Mouse (Mus musculus) frontal cortex, postnatal 25 days (tissue): Measurements from ENCODE around the gene Stmn1.
"Not testable (repeated sequence)": the region's sequence is repeated elsewhere in the genome, so short reads cannot be mapped to it uniquely, and the experiment has no call there.

Source experiments
- DNase-seq, 2 experiments: peaks; one replicate each; pipeline ENCODE4 v3.0.0; 2022; ENCODE audit warnings: low spot score in 2 of 2

Gene Stmn1

DNA sequence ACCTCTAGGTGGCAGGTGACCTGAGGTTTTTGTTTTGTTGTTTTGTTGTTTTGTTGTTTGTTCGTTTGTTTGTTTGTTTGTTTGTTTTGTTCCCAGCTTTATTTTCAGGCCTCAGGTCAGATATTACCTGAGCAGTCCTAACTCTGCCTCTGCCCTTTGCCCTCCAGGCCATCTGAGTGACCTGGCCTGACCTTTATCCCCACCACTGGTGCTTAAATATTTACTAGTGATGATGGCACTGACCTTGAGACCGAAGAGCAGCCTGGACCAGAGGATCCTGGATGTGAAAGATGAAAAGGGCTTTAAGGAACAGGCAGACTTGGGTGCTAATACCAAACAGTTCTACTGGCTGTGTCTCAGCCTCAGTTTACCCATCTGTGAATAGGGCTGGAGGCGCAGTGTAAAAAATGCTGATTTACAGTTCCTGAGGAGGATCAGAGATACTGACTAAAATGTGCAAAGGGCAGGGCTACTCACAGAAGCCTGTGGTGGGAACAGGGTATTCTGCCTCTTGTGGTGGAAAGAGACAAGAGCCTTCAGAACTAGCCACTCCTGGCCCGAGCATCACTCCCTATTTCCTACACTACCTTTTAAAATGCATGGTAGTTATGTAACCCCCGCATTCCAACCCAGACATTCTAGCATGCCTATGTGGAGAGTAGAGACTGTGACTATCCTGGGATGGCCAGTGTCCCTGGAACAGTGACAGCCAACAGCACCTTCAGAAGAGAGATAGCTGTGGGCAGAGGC is 17.2 kb downstream of the Stmn1 start:
- no peak for DNase-seq

DNA sequence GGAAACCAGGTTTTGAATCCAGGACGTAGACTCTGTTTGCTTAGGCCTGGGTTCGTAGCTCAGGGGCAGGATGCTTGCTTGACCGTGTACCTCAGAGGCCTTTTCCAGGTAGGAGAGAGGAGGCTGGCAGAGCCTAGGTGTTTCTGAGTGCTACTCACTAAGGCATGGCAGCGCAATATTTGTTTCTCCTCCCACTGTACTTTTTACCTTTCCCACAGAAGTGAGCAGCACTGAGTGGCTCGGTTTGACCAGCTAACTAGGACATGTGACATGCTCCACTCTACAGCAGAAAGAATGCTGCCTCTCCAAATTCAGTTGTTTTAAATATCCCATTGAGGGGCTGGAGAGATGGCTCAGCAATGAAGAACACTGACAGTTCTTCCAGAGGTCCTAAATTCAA is 20.1 kb downstream of the Stmn1 start:
- no peak for DNase-seq

DNA sequence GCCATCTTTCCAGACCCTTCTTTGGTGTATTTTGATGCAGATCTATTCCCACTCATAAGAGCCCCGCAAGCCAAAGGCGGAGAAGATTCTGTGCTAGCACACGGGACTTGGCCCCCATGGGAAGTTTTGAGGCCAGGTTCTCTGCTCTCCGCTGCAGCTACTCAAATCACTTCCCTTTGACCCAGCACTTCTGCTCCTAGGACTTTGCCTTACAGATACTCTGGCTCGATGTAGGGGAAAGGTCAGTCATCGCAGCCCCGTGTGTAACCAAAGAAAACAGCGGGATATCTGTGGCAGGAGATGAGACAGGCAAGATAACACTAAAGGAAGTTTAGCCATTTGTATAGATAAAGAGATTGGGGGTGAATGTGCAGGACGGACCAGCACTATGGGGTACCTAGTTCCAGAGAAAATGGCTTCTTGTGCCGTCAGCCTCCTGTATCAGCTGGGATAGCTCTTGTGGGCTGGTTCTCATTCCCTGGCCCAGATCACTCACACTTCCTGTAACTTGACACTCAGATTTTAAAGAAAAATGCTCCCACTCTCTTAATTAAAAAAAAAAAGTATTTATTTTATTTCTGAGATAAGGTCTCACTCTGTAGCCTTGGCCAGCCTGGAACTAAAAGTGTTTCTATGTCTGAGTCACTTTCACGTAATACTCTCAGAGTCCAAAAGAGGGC is 22.0 kb downstream of the Stmn1 start:
- DNase-seq: no peak

DNA sequence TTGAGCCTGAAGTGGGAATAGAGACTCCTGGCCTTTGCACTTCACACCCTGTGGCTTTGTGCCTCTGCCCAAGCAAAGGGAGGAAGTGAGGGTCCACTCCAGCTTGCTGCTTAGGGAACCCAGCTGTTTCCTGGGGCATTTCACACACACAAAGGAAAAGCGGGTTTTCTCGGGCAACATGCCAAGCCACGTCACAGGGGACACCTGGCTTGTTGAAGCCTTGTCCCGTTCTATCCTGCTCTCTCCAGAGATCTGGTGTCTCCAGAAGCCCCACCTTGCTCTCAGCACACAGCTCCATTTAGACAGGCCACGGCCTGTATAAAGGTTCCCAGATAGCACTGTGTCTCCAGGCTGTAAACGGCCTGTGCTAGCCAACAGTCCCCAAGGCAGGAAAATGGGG is 23.6 kb downstream of the Stmn1 start:
- no peak for DNase-seq

DNA sequence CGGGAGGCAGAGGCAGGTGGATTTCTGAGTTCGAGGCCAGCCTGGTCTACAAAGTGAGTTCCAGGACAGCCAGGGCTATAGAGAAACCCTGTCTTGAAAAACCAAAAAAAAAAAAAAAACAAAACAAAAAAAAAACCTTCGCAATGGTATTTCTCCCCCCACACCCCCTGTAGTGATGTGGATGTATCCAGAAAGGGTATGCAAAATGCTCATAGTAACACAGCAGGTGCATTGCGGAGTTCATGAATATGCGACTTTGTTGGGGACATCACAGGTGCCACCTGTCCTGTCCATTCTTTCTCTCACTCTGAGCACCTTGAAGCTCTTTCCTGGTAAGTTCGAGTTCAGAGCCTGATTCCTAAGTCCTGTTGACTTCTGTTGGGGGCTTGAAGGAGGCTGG is 26.0 kb downstream of the Stmn1 start:
- DNase-seq: not testable (repeated sequence)

DNA sequence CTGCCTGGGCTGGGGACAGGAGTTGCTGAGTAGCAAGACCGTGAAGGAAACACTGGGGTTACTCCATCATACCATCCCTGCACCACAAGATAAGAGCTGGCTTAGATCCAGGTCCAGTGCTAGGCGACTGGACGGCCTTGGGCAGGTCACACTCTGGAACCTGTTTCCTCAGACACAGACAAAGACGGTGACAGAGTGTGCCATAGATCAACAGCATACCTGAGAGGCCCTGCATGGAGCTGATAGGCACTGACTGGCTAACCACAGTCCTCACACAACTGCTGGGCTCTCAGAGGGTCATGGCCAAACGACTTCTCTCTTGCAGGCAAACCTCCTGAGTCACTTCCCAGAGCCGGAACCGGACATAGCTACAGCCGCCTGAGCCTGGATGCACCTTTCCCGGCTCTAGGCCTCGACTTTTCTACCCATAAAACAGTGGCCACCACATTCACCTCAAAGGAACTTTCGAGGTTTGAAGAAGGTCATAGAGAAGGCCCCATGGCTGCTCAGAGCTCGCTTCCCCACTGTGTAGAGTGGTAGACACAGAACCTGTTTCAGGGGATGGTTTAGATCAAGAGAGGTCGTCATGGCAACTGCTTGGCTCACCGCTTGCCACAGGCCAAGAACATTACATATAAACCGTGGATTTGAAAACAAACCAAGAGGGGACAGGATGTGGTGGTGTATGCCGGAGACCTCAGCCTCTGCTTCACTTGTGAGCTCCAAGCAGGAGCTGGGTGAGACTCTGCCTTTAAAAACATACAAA is 26.8 kb downstream of the Stmn1 start:
- DNase-seq: no peak

DNA sequence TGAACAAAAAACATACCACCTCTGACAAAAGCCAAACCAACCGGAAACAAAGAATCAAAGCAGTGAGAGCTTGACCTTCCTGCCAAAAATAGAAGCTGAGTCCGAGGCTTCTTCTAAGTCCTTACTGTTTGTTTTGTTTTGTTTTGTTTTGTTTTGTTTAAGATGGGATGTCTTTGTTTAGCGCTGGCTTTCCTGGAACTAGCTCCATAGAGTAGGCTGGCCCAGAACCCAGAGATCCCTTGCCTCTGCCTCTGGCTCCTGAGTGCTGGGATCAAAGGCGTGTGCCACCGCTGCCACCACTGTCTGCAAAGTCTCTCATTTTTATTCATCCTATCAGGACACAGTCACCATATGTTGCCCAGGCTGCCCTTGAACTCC is 27.4 kb downstream of the Stmn1 start:
- DNase-seq: no peak

DNA sequence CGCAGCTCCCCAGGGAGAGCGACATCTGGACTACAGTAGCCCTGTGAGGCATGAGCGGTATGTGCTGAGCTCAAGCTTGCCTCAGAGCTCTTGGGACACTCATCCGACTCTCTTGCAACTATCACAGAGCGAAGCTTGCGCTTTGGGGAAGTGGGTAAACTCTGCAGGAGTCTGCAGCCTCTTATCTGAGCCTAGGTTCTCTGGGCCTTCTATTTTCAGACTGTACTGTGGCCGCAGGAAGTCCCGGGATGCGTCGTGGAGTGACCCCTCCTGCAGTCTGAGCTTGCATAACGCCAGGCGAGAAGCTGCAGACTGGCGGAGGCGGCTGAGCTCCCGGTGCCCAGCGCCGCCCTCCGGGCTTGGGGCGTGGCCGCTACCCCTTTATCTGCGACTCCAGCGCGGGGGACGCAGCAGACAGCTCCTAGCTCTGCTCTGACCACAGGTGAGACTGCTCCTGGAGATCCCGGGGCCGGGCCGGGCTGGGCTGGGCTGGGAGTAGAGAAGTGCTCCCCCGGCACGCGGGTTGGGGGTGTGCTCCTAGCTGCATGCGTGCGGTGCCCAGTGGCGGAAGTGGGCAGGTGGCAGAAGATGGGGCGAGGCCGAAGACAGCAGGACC is 28.6 kb downstream of the Stmn1 start, which contains the start of gene Paqr7:
TSS of gene Paqr7 (plus strand) at position 103 of the 616 bp plus-strand sequence.
- DNase-seq: peak; percentile 60 to 68

DNA sequence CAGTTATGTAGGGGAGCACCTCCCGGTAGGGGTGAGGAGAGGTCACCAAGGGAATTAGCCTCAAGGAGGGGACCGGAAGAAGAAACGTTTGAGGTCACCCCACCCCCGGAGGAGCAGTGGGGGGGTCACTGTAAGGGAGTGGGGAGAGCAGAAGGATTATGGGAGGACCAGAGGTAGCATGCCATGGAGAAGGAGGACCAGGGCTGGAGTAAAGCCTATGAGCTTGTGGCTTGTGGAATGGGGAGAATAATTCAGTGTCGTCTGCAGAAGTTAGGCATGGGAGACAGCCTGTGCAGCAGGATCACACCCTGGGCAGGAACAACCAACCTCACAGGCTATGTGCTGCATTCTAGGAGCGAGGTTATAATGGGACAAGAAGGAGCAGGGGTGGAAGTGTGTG is 29.1 kb downstream of the Stmn1 start:
- no peak for DNase-seq

DNA sequence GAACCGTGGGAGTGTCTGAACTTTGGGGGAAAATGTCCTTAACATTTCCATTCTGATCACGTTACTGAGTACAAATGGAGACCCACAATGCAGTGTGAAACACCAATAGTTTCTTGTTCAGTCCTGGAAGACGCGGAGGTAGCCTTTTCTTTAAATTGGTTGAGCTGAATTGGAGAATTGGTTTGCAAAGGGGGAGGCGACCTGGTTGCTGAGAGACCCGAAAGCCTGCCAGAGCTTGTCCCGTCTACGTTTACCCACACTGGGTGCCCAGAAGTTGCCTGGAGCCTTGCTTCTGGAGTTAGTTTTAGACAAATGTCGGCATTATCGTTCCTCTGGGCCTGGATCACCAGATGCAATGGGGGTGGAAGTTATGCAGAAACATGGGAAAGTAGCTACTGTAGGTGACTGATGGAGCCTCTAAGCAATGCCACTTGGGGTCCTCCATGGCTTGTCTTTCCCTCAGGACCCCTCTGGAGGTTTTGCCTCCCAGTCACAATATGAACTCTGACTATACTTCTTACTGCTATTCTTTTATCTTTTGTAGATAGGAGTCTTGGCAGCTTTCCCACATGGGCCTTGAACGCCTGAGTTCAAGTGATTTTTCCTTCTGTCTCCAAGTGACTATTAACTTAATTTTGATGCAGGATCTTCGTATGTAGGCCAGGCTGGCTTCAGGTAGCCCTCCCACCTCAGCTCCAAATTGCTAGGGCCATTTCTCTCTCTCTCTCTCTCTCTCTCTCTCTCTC is 30.0 kb downstream of the Stmn1 start:
- no peak for DNase-seq

DNA sequence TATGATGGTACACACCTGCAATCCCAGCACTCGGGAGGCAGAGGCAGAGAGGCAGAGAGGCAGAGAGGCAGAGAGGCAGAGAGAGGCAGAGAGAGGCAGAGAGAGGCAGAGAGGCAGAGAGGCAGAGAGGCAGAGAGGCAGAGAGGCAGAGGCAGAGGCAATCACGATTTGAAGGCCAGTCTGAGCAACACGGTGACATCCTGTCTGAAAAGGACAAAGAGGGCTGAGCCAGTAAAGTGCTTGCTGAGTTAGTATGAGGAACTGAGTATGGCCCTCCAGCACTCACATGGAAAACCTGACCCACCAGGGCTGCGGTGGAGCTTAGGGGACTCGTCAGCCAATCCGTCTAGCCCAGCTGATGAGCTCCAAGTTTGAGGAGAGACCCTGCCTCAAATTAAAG is 30.9 kb downstream of the Stmn1 start:
- not testable (repeated sequence) for DNase-seq

DNA sequence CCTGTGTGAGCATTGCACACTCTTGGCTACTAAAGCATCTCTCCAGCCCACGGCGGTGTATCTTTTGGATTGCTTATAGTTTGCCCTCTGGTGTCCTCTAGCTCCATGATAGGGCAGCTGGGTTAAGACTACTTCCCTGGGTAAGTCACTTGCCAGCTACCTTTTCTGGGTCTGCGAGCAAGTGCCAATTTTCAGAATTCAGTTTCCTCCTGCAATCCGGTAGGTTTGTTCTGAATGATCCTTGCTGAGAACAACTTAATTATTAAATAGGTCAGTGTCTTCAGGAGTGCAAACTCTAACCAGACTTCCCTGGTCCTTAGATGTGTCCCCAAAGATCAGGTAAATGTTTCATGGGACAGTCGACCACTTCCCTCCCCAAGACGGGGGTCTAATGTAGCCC is 33.0 kb downstream of the Stmn1 start:
- no peak for DNase-seq

DNA sequence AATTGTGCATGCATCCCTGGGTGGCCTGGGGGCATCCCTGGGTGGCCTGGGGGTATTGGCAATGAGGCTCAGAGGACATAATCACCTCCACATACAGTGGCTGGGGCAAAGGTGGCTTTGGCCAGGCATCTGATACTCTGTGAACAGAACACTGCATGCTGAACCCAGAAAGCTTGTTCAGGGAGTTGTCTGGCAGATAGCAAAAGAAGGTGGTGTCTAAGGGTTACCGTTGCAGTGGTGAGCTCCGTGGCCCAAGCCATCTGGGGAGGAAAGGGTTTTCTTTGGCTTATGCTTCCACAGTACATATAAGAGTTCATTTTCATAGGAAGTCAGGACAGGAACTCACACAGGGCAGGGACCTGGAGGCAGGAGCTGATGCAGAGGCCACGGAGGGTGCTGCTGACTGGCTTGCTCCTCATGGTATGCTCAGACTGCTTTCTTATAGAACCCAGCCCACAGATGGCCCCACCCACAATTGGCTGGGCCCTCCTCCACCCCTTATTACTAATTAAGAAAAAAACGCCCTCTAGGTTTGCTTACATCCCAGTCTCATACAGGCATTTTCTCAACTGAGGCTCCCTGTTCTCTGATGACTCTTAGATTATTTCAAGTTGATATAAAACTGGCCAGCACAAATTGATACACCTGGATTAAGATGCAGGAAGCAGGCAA is 35.7 kb downstream of the Stmn1 start:
- DNase-seq: no peak

DNA sequence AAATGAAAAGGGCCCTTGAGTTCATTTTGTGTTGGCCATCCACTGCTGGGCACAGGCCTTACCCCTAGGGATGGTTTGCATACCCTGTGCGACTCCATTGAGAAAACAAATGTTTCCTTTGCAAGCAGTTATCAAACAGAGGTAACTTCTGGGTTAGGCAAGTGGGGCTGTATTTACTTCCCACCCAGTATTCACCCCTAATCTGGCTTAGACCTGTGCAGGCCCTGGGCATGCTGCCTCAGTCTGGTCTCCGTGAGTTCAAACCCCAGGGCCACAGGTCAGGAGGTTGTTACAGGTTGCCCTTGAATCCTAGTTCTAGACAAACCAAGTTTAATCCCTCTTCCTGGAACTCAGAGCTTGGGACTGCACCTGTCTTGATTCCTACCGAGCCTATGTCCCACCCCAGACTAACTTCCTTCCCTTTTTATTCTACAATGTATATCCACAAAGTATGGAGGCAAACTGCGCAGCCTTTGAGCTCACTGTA is 37.2 kb downstream of the Stmn1 start:
- DNase-seq: no peak

DNA sequence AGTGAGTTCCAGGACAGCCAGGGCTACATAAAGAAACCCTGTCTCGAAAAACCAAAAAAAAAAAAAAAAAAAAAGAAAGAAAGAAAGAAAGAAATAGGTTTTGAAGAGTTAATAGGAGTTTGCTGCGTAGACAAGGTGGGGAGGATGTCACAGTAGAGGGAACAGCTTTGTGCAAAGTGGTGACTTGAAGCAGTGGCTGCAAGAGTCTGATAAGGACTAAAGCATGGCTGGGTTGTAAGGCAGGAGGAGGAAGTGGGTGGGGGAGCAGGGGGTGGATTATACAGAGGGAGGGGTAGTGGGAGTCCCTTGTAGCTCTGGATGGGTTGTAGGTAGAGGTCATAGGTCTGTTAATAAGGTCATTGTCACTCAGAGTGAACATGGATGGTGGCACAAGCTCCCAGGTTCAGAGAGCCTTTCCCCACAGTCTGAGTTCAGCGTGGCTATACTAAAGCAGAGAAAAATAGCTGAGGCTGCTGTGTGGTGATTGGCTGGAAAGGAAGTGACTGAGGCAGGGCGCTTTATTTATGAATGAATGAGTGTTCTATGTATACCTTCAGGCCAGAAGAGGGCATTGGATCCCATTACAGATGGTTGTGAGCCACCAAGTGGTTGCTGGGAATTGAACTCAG is 38.0 kb downstream of the Stmn1 start:
- DNase-seq: no peak

DNA sequence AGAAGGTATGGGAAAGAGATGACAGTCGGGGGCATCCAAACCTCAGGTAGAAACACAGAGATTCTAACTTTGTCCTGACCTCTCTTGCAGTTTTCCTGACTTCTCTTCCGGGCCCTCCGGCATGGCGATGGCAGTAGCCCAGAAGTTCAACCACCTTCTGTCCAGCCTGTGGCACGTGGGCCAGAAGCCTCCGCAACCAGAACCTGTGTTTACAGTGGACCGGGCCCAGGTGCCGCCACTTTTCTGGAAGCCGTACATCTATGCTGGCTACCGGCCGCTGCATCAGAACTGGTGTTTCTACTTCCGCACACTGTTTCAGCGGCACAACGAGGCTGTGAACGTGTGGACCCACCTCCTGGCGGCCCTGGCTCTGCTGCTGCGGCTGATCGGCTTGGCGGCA is 38.6 kb downstream of the Stmn1 start:
- DNase-seq: no peak

DNA sequence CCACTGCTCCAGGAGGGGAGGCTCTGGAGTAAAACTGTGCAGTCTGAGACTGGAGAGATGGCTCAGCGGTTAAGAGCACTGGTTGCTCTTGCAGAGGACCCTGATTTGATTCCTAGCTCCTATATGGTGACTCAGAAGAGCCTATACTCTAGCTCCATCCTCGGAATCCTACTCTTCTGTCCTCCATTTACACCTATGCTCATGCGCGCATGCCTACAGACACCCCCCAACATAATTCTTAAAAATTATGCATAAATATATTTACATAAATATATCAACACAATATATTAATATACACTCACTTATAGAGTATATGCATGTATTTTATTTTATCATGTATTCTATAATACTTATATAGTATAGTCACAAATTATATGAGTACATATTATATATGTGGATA is 42.3 kb downstream of the Stmn1 start:
- no peak for DNase-seq

DNA sequence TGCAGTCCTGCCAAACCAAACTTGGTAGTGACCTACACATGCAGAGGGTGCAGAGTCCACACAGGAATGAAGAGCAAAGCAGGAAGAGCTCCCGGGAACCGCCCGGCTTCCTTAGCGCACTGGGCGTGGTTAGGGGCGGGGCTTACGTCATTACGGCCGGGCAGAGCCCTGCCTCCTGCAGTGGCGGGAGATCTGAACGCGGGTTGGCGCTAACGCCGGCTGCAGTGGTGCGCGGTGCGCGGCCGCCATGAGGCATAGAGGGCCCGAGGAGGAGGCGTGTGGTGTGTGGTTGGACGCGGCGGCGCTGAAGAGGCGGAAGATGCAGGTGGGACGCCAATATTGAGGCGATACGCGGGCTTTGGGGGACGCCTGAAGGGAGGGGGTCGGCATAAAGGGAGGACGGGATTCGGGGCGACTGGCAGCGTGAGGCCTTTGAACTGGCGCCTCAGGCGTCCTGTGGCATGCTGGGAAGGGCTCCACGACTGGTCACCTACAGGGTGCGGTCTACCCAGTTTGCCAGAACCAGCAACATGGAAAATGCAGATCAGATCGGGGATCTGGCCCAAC is 42.8 kb downstream of the Stmn1 start, which contains the start of gene Aunip:
TSS of gene Aunip (plus strand) at position 155 of the 567 bp plus-strand sequence.
- DNase-seq: peak; percentile 59 to 70

DNA sequence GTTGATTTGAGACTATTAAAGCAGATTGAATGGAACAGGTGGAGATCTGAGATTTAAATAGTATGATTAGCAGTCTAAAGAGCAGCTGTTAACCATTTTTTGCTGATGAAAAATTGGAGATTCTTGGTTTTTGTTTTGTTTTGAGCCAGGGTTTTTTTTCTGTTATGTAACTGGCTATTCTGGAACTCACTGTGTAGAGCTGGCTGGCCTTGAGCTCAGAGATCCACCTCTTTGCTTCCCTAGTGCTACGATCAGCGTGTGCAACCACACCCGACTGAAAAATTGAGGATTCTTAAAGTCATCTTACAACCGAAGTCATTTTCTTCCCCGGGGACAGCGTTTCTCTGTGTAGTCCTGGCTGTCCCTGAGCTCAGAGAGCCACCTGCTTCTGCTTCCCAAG is 43.6 kb downstream of the Stmn1 start:
- no peak for DNase-seq

DNA sequence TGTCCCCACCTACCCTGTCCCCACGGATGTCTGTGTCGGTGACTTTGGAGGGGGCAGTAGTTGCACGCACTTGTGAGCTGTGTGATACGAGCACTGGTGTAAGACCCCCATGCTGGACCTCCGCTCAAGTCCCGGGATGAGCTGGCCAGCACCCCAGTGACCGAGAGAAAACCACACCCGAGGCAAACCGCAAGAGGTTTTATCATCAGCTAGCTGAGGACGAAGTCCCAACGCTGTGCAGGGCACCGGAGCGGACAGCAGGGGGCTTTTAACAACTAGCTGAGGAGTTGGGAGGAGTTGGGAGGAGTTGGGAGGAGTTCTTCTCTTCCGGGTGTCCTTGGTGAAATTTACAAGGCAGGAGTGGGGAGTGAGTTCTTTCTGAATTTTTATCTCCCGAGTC is 44.7 kb downstream of the Stmn1 start:
- DNase-seq: peak in 1 of 2 experiments; percentile 23
